Mouse (Mus musculus): ENCODE data around the gene Fbxo24. TPM values are rescaled to one million over a fixed set of nuclear protein-coding genes. Genes with fewer than 3 reads are reported as not detected.

The Fbxo24 gene
- total and polyA plus RNA-seq, 3 experiments: 0.13 to 0.24 TPM; not detected in 1

- TF ChIP-seq ZC3H11A (IDR thresholded peaks at IDR 0.05; ENCODE audit: low read depth, low read length) (no peak), ZMIZ1 (IDR thresholded peaks at IDR 0.05; ENCODE audit: low read depth, low read length) (no peak), POLR2A (IDR thresholded peaks at IDR 0.05; ENCODE audit: low read depth, low read length) (no peak), TBP (conservative IDR thresholded peaks at IDR 0.05; ENCODE audit: low read depth, low read length) (no peak), USF1 (IDR thresholded peaks at IDR 0.05; ENCODE audit: low read depth, low read length) (no peak), SMC3 (IDR thresholded peaks at IDR 0.05; ENCODE audit: low read depth, low read length) (no peak), MEF2A (IDR thresholded peaks at IDR 0.05; ENCODE audit: borderline replicate concordance, low read depth, low read length) (no peak), HCFC1 (IDR thresholded peaks at IDR 0.05; ENCODE audit: low read depth, low read length) (no peak), POLR2AphosphoS2 (IDR thresholded peaks at IDR 0.05; ENCODE audit: low read depth, low read length) (no peak), ZKSCAN1 (IDR thresholded peaks at IDR 0.05; ENCODE audit: borderline replicate concordance, low read depth, low read length) (no peak), ELF1 (IDR thresholded peaks at IDR 0.05; ENCODE audit: low read depth, low read length) (no peak), MAFK (IDR thresholded peaks at IDR 0.05; ENCODE audit: insufficient replicate concordance, low read length) (no peak), NRF1 (IDR thresholded peaks at IDR 0.05; ENCODE audit: low read depth, low read length) (no peak), CTCF (conservative IDR thresholded peaks at IDR 0.05 in 1 of 2, IDR thresholded peaks at IDR 0.05 in 1 of 2; ENCODE audit: low read depth in 2 of 2, low read length in 2 of 2) (no peak), ETS1 (conservative IDR thresholded peaks at IDR 0.05; ENCODE audit: low read depth, low read length) (no peak), PAX5 (IDR thresholded peaks at IDR 0.05; ENCODE audit: low read length) (no peak), SIN3A (IDR thresholded peaks at IDR 0.05; ENCODE audit: low read length) (no peak), CHD1 (IDR thresholded peaks at IDR 0.05; ENCODE audit: low read depth, low read length) (no peak)
- H3K4me1 ChIP-seq (ENCODE audit: control insufficient read depth in 1 of 2, insufficient read depth in 2 of 2): no peaks in the 10 kb centered on the region
- no peak overlapping the region for H3K9ac ChIP-seq (ENCODE audit: insufficient read depth, low read depth)
- no peak overlapping the region for H3K4me3 ChIP-seq (replicated peaks in 1 of 3; ENCODE audit: low read depth in 2 of 3, low read length in 2 of 3, poor library complexity in 1 of 3)
- in situ Hi-C loops (cut with MboI; ENCODE audit: low pct_ligation_motif_present, low pct_unique_long_range_greater_than_20kb, low sequenced_read_pairs): no loop called here
- no peaks in the 10 kb centered on the region for H3K79me2 ChIP-seq (replicated peaks; ENCODE audit: control insufficient read depth, extremely low read depth, insufficient read depth, poor library complexity, severe bottlenecking)
- no peaks in the 10 kb centered on the region for H3K9me3 ChIP-seq (replicated peaks; ENCODE audit: low read length)
- no peak overlapping the region for H3K27ac ChIP-seq (ENCODE audit: insufficient read depth, low read depth)
- DNase-seq (ENCODE audit: extremely low read depth): no peak
- peaks cover 8% of the 10 kb centered on the region for H3K27me3 ChIP-seq (replicated peaks)
- H3K36me3 ChIP-seq (replicated peaks in 1 of 2; ENCODE audit: control insufficient read depth in 1 of 2, insufficient read depth in 1 of 2, low read length in 1 of 2): no peaks in the 10 kb centered on the region
- dilution Hi-C loops (cut with MboI; ENCODE audit: extremely low pct_ligation_motif_present, extremely low pct_unique_long_range_greater_than_20kb, low sequenced_read_pairs): no loop called here
- H3K4me2 ChIP-seq (ENCODE audit: insufficient read depth, low read depth, poor library complexity, severe bottlenecking): no peak overlapping the region
These were observed 48.6 kb downstream of the Fbxo24 start for GRCm38 (mm10) chr5:137580246-137580645.

- Histone ChIP-seq H3K9me3 (replicated peaks; ENCODE audit: low read length) (no peaks in the 10 kb centered on the region), H3K27me3 (replicated peaks) (peaks cover 11% of the 10 kb centered on the region), H3K9ac (ENCODE audit: insufficient read depth, low read depth) (no peak overlapping the region), H3K79me2 (replicated peaks; ENCODE audit: control insufficient read depth, extremely low read depth, insufficient read depth, poor library complexity, severe bottlenecking) (no peaks in the 10 kb centered on the region), H3K4me3 (replicated peaks in 1 of 3; ENCODE audit: low read depth in 2 of 3, low read length in 2 of 3, poor library complexity in 1 of 3) (no peak overlapping the region), H3K4me1 (ENCODE audit: control insufficient read depth in 1 of 2, insufficient read depth in 2 of 2) (peaks cover 0 to 17% of the 10 kb centered on the region in 2 experiments; a peak in 2 of 4 replicates), H3K36me3 (replicated peaks in 1 of 2; ENCODE audit: control insufficient read depth in 1 of 2, insufficient read depth in 1 of 2, low read length in 1 of 2) (no peaks in the 10 kb centered on the region), H3K27ac (ENCODE audit: insufficient read depth, low read depth) (no peak overlapping the region), H3K4me2 (ENCODE audit: insufficient read depth, low read depth, poor library complexity, severe bottlenecking) (no peak overlapping the region)
- in situ Hi-C loops (cut with MboI; ENCODE audit: low pct_ligation_motif_present, low pct_unique_long_range_greater_than_20kb, low sequenced_read_pairs): no loop called here
- TF ChIP-seq CHD1 (IDR thresholded peaks at IDR 0.05; ENCODE audit: low read depth, low read length): no peak
- no peak for TF ChIP-seq CHD2 (IDR thresholded peaks at IDR 0.05; ENCODE audit: low read length)
- no peak for TF ChIP-seq POLR2A (IDR thresholded peaks at IDR 0.05; ENCODE audit: low read depth, low read length)
- TF ChIP-seq RAD21 (IDR thresholded peaks at IDR 0.05; ENCODE audit: low read depth, low read length): no peak
- TF ChIP-seq JUND (conservative IDR thresholded peaks at IDR 0.05; ENCODE audit: low read depth, low read length): no peak
- no peak for TF ChIP-seq SIN3A (IDR thresholded peaks at IDR 0.05; ENCODE audit: low read length)
- no peak for TF ChIP-seq ZMIZ1 (IDR thresholded peaks at IDR 0.05; ENCODE audit: low read depth, low read length)
- no peak for TF ChIP-seq ZKSCAN1 (IDR thresholded peaks at IDR 0.05; ENCODE audit: borderline replicate concordance, low read depth, low read length)
- no peak for TF ChIP-seq JUN (IDR thresholded peaks at IDR 0.05; ENCODE audit: insufficient read depth, low read depth, low read length)
- TF ChIP-seq EP300 (IDR thresholded peaks at IDR 0.05; ENCODE audit: low read length): no peak
- no peak for TF ChIP-seq SMC3 (IDR thresholded peaks at IDR 0.05; ENCODE audit: low read depth, low read length)
- TF ChIP-seq ETS1 (conservative IDR thresholded peaks at IDR 0.05; ENCODE audit: low read depth, low read length): no peak
- TF ChIP-seq ZNF384 (IDR thresholded peaks at IDR 0.05; ENCODE audit: low read depth, low read length): no peak
- TF ChIP-seq ZC3H11A (IDR thresholded peaks at IDR 0.05; ENCODE audit: low read depth, low read length): no peak
- no peak for TF ChIP-seq UBTF (IDR thresholded peaks at IDR 0.05; ENCODE audit: low read depth, low read length)
- no peak for TF ChIP-seq IRF4 (IDR thresholded peaks at IDR 0.05; ENCODE audit: low read depth, low read length)
- TF ChIP-seq PAX5 (IDR thresholded peaks at IDR 0.05; ENCODE audit: low read length): no peak
- dilution Hi-C loops (cut with MboI; ENCODE audit: extremely low pct_ligation_motif_present, extremely low pct_unique_long_range_greater_than_20kb, low sequenced_read_pairs): no loop called here
- DNase-seq (ENCODE audit: extremely low read depth): no peak
These were observed 54.3 kb downstream of the Fbxo24 start for GRCm38 (mm10) chr5:137574470-137574901.

Data from CH12.LX (cell line).